Mouse (Mus musculus) fat pad, adult 2 months (tissue): Measurements from ENCODE around the gene Inpp4b.

Experiments
- DNase-seq: peaks from one replicate; pipeline ENCODE4 v3.0.0-alpha.2; 2011; ENCODE audit warnings: low read depth, low spot score; ENCODE audit errors: extremely low read depth

The Inpp4b gene

DNA sequence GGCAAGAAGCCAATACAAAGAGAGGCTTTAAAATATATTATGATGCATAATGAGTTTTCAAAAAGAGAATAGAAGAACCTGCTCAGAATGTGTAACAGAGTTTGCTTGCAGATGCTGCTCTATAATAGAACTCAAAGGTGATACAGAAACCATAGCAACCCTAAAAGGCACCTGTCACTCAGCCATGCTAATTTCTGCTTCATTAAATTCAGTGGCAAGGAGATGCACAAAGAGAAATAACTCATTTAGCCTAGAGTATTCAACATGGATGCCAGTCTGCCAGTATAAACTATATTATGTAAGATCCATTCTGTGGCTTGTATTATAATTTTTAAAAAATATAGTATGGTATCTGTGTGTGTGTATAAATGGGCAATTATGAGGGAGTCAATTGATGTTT lies 807.9 kb downstream of the Inpp4b start:
- DNase-seq: no peak

DNA sequence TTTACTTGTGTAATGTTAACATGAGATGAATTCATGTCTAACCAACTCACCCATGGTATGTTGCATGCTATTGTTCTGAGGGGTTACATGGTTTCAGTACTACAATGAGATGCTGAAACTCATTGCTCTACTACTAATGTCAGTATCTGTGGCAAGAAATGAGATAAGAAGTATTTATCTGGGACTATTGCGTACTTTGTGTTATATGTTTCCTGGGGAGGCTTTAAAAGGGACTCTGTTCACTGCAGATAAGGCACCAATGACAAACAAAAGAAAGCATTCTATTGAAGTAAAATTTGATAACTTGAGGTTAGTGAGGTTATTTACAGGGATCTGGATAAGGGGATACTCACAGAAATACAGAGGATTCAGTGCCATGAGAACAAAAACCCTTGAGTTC lies 815.6 kb downstream of the Inpp4b start:
- DNase-seq: no peak
